Mouse (Mus musculus): ENCODE results near the gene Scn10a. TPM values are rescaled to one million over a fixed set of nuclear protein-coding genes. Genes with fewer than 3 reads are reported as not detected.

The Scn10a gene
- total and polyA plus RNA-seq, 2 experiments from 2014 or later, result 0.10 to 0.16 TPM

DNA sequence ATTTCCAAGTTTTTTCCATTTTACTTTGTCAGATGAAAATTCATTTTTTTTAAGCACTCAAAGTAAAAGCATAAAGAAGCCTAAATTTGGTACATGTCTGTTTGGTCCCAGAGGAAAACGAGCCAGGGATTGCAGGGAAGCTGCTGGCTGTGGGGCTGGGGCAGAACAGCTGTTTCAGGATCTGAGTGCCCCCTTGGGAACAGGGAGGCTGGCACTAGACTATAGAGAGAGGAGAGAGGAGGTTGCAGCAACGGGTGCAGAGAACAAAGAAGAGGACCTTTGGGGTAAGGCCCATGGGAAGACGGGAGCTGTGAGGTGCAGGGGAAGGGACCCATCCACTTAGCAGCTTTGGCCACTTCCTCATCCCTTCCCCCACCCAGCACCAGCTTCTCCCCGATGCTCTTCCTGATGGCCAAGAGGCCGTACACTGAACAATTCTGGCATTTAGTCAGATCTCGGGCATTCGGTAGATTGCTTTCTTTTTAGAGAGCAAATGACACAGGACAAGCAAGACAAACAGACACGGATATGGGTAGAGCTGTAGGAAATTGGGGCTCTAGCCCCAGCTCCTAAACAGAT lies 90.3 kb downstream of the Scn10a start:
- 60% methylated on average over 8 of the region's 8 CpGs for WGBS
- TF ChIP-seq CTCF (IDR thresholded peaks at IDR 0.05; ENCODE audit: low read depth), result no peak
- H3K27ac ChIP-seq (ENCODE audit: low read depth, low read length), result no peak overlapping the region
- H3K4me2 ChIP-seq (ENCODE audit: low read depth), result no peak overlapping the region
- H3K4me1 ChIP-seq (ENCODE audit: insufficient read depth), result peaks cover 6% of the 10 kb centered on the region; the same call in 1 of the 2 replicates
- no peak overlapping the region for H3K4me3 ChIP-seq (ENCODE audit: low read depth, low read length)
- no peak for ATAC-seq
- no peaks in the 10 kb centered on the region for H3K9me3 ChIP-seq (ENCODE audit: low read length)
- no peak for DNase-seq
- H3K9ac ChIP-seq, result no peak overlapping the region
- no peaks in the 10 kb centered on the region for H3K36me3 ChIP-seq (ENCODE audit: insufficient read depth)
- no peaks in the 10 kb centered on the region for H3K27me3 ChIP-seq (ENCODE audit: insufficient read depth, low read length)

DNA sequence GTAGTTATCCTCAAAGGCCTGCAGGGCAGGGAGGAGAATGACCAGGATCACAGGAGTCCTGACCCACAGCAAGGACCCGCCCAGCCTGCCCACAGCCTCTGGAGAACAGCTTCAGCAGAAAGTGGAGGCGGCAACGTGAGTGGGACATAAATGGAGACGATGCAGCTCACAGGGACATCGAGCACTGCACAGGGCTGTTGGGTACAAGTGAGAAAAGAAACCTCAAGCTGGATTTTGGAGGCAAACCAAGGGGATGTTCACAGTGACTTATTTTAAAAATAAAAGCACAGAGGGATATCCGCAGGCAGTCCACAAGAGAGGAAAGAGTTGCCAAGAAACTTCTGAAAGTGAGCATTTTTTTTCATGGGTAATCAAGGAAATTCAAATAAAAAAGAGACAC lies 91.9 kb downstream of the Scn10a start:
- Histone ChIP-seq H3K27me3 (ENCODE audit: insufficient read depth, low read length) (no peaks in the 10 kb centered on the region), H3K27ac (ENCODE audit: low read depth, low read length) (no peak overlapping the region), H3K4me1 (ENCODE audit: insufficient read depth) (peaks cover 6% of the 10 kb centered on the region; the same call in 1 of the 2 replicates), H3K9ac (no peak overlapping the region), H3K4me2 (ENCODE audit: low read depth) (no peak overlapping the region), H3K36me3 (ENCODE audit: insufficient read depth) (no peaks in the 10 kb centered on the region), H3K4me3 (ENCODE audit: low read depth, low read length) (no peak overlapping the region), H3K9me3 (ENCODE audit: low read length) (no peaks in the 10 kb centered on the region)
- no peak for ATAC-seq
- no peak for DNase-seq
- WGBS, result 75% methylated on average over 6 of the region's 6 CpGs
- no peak for TF ChIP-seq CTCF (IDR thresholded peaks at IDR 0.05; ENCODE audit: low read depth)

DNA sequence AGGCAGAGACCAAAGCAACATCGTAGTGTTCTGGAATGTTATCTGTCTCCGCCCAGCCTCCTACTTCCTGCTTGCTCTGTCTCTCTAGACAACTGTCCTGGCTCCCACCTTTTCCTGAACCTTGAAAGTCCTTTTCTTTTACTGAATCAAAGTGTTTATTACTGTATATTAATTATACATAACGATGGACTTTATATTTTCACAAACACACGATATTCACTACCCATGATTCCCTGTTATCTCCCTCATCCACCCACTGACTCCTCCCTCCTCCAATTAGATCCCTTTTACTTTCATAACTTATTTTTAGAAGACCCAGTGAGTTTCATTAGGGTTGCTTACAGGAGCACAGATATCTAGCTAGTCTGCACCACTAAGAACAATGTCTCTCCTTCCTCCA lies 95.0 kb downstream of the Scn10a start:
- H3K4me1 ChIP-seq (ENCODE audit: insufficient read depth), result no peaks in the 10 kb centered on the region
- TF ChIP-seq CTCF (IDR thresholded peaks at IDR 0.05; ENCODE audit: low read depth), result no peak
- H3K27ac ChIP-seq (ENCODE audit: low read depth, low read length), result no peak overlapping the region
- no peak overlapping the region for H3K4me3 ChIP-seq (ENCODE audit: low read depth, low read length)
- no peak for DNase-seq
- WGBS, result 83% methylated on average over 4 of the region's 4 CpGs
- no peak for ATAC-seq
- no peak overlapping the region for H3K4me2 ChIP-seq (ENCODE audit: low read depth)
- H3K36me3 ChIP-seq (ENCODE audit: insufficient read depth), result no peaks in the 10 kb centered on the region
- no peak overlapping the region for H3K9ac ChIP-seq
- H3K27me3 ChIP-seq (ENCODE audit: insufficient read depth, low read length), result no peaks in the 10 kb centered on the region
- no peaks in the 10 kb centered on the region for H3K9me3 ChIP-seq (ENCODE audit: low read length)

DNA sequence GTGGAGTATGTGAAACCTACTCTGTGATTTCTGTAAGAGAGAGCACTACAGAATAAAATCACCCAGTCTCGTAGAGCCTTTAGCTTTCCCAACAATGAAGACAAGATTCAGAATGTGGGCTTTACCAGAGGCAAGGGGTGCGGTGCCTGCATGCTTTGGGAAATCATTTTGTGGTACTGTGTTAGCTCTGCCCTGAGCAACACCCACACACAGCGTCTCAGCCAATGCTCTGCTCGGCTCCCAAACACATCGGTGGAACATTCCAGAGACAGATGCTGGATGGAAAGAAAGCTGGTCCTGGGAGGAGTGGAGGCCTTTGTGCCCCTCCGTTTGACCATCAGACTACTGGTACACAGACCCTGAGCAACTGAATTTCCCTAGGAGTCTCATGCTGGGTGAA lies 104.3 kb downstream of the Scn10a start:
- no peak overlapping the region for H3K27ac ChIP-seq (ENCODE audit: low read depth, low read length)
- ATAC-seq (no peak), DNase-seq (no peak)
- no peak overlapping the region for H3K4me2 ChIP-seq (ENCODE audit: low read depth)
- no peaks in the 10 kb centered on the region for H3K9me3 ChIP-seq (ENCODE audit: low read length)
- no peak overlapping the region for H3K4me3 ChIP-seq (ENCODE audit: low read depth, low read length)
- H3K27me3 ChIP-seq (ENCODE audit: insufficient read depth, low read length), result no peaks in the 10 kb centered on the region
- no peaks in the 10 kb centered on the region for H3K4me1 ChIP-seq (ENCODE audit: insufficient read depth)
- TF ChIP-seq CTCF (IDR thresholded peaks at IDR 0.05; ENCODE audit: low read depth), result no peak
- WGBS, result 77% methylated on average over 6 of the region's 6 CpGs
- no peaks in the 10 kb centered on the region for H3K36me3 ChIP-seq (ENCODE audit: insufficient read depth)
- H3K9ac ChIP-seq, result no peak overlapping the region

DNA sequence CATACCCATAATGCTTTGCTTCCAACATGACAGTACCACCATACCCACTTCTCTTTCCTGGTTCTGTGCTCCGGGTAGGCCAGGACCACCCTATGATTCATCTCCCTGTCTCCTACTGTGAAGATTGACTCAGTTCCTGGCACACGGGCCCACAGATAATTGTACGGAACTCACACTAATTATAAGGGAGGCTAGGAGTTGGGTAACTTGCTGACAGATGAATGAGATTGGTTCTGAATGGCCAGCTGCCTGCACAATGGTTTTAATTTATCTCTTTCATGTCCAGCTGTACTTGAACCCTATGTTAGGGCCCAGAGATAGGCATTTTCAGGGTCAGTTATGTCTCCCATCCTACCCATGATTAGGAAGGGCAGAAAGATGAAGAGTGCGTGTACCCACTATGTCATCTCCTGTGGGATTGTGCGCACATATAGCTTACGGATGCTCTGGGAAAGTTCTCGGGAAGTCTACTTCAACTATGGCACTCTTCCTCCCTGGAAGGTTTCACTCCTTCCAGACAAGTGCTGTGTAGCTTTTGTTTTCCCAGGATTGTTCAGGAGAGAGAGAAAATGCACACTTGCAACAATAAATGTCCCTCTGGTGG lies 108.5 kb downstream of the Scn10a start:
- Histone ChIP-seq H3K27me3 (ENCODE audit: insufficient read depth, low read length) (no peaks in the 10 kb centered on the region), H3K4me3 (ENCODE audit: low read depth, low read length) (no peak overlapping the region), H3K9me3 (ENCODE audit: low read length) (no peaks in the 10 kb centered on the region), H3K4me1 (ENCODE audit: insufficient read depth) (no peaks in the 10 kb centered on the region), H3K4me2 (ENCODE audit: low read depth) (no peak overlapping the region), H3K27ac (ENCODE audit: low read depth, low read length) (no peak overlapping the region), H3K9ac (no peak overlapping the region), H3K36me3 (ENCODE audit: insufficient read depth) (no peaks in the 10 kb centered on the region)
- DNase-seq (no peak), ATAC-seq (no peak)
- WGBS, result 75% methylated on average over 7 of the region's 7 CpGs
- TF ChIP-seq CTCF (IDR thresholded peaks at IDR 0.05; ENCODE audit: low read depth), result no peak

DNA sequence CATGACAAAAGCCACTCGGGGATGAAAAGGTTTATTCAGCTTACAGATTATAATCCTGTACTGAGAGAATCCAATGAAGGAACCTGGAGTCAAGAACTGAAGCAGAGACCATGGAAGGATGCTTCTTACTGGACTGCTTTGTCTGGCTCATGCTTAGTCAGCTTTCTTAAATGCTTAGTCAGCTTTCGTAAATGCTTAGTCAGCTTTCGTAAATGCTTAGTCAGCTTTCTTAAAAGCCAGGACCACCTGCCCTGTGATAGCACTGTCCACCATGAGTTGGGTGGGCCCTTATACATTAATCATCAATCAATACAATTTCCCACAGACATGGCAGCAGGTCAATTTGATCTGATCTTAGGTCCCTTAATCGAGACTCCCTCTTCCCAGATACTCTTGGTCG lies 112.2 kb downstream of the Scn10a start:
- WGBS, result 91% methylated on average over 5 of the region's 5 CpGs
- Histone ChIP-seq H3K9me3 (ENCODE audit: low read length) (no peaks in the 10 kb centered on the region), H3K27me3 (ENCODE audit: insufficient read depth, low read length) (no peaks in the 10 kb centered on the region), H3K36me3 (ENCODE audit: insufficient read depth) (no peaks in the 10 kb centered on the region), H3K4me1 (ENCODE audit: insufficient read depth) (no peaks in the 10 kb centered on the region), H3K4me2 (ENCODE audit: low read depth) (no peak overlapping the region), H3K27ac (ENCODE audit: low read depth, low read length) (no peak overlapping the region), H3K9ac (no peak overlapping the region), H3K4me3 (ENCODE audit: low read depth, low read length) (no peak overlapping the region)
- no peak for TF ChIP-seq CTCF (IDR thresholded peaks at IDR 0.05; ENCODE audit: low read depth)
- no peak for DNase-seq
- ATAC-seq, result no peak

DNA sequence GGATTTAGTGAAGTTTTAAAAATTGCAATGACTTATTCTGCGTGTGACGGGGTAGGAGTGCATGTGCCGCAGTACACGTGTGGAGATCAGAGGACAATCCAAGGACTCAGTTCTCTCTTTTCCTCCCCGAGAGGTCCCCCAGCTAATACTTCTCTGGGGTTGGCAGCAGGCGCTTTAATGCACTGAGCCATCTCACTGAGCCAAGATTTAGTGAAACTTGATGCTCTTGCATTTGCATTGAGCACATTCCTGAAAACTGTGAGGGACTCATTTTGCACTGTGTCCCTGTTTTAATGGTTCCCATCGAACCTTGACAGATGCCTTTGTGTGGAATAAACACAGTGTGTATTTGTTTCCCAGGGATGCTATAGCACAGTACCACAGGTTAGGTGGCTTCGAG lies 114.5 kb downstream of the Scn10a start:
- Histone ChIP-seq H3K4me1 (ENCODE audit: insufficient read depth) (no peaks in the 10 kb centered on the region), H3K9ac (no peak overlapping the region), H3K4me3 (ENCODE audit: low read depth, low read length) (no peak overlapping the region), H3K36me3 (ENCODE audit: insufficient read depth) (no peaks in the 10 kb centered on the region), H3K27me3 (ENCODE audit: insufficient read depth, low read length) (no peaks in the 10 kb centered on the region), H3K4me2 (ENCODE audit: low read depth) (no peak overlapping the region), H3K27ac (ENCODE audit: low read depth, low read length) (no peak overlapping the region), H3K9me3 (ENCODE audit: low read length) (no peaks in the 10 kb centered on the region)
- TF ChIP-seq CTCF (IDR thresholded peaks at IDR 0.05; ENCODE audit: low read depth), result no peak
- 61% methylated on average over 8 of the region's 8 CpGs for WGBS
- no peak for DNase-seq
- ATAC-seq, result no peak
